Comparison of ENCODE assay signal across 8 mouse cellular contexts in the genomic region with DNA sequence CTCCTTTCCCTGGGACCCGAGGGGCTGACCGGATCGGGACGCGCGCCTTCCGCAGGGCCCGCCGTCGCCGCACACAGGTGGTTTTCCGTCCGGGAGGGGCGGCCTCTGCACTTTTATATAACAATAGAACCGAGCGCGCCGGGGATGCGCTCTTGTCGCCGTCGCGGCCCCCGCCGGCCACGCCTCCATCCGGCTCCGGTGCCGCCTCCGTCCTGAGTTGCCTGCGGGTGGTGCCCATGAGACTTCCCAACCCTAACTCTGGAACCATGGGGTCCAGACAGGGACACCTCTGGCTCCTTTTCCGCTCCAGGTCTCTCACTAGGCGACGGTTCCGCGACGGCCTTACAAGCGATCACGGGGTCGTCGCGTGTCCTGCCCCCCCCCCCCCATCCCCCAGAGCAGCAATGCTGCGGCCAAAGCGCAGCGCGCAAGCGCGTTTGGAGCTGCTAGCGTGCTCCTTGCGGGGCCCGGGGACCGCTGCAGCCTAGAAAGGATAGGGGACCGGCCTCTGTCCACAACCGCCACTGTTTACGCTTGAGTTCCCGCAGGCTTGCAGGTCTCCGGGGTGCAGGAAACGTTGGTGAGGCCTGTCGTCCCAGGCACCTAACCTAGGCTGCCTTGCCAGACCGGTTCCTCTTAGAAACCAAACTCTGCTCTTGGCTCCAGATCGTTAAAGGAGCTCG. TPM values are rescaled to one million over a fixed set of nuclear protein-coding genes. Genes with fewer than 3 reads are reported as not detected.
DNase-seq lines count a peak whose midpoint lies in the region; ATAC-seq and TF ChIP-seq lines count a peak whose summit lies in the region.

No protein-coding gene starts in this region.

- H3K9me3 ChIP-seq in limb, embryonic 14.5 days (ENCODE audit: control insufficient read depth, low read length), result no peaks in the 10 kb centered on the region
- H3K9me3 ChIP-seq in midbrain, embryonic 15.5 days, result no peaks in the 10 kb centered on the region

- no peaks in the 10 kb centered on the region for H3K27me3 ChIP-seq in kidney, adult 2 months (replicated peaks; ENCODE audit: control insufficient read depth, insufficient read depth, low read length)
- H3K27me3 ChIP-seq in limb, embryonic 14.5 days (ENCODE audit: control insufficient read depth, insufficient read depth, low read length), result no peaks in the 10 kb centered on the region
- H3K27me3 ChIP-seq in midbrain, embryonic 15.5 days (replicated peaks), result no peaks in the 10 kb centered on the region
- no peaks in the 10 kb centered on the region for H3K27me3 ChIP-seq in spleen, adult 2 months (ENCODE audit: control insufficient read depth, insufficient read depth, low read length)

- WGBS in kidney, adult 2 months, result under 1% methylated on average over 62 of the region's 62 CpGs
- WGBS in limb, embryonic 14.5 days, result under 1% methylated on average over 44 of the region's 62 CpGs
- WGBS in midbrain, embryonic 15.5 days, result under 1% methylated on average over 62 of the region's 62 CpGs
- WGBS in spleen, adult 2 months, result under 1% methylated on average over 61 of the region's 62 CpGs

- TF ChIP-seq CTCF in kidney, adult 2 months (conservative IDR thresholded peaks at IDR 0.05; ENCODE audit: insufficient read depth, insufficient read length, low read depth, low read length), result no peak
- no peak for TF ChIP-seq CTCF in spleen, adult 2 months (IDR thresholded peaks at IDR 0.05; ENCODE audit: extremely low read depth, insufficient read depth, insufficient read length, insufficient replicate concordance)

- H3K4me1 ChIP-seq in kidney, adult 2 months (ENCODE audit: control insufficient read depth, insufficient read depth, low read length), result peaks cover 22% of the 10 kb centered on the region
- H3K4me1 ChIP-seq in limb, embryonic 14.5 days (ENCODE audit: control insufficient read depth, insufficient read depth, low read length), result peaks cover 14% of the 10 kb centered on the region
- H3K4me1 ChIP-seq in midbrain, embryonic 15.5 days, result peaks cover 45% of the 10 kb centered on the region
- peaks cover 13% of the 10 kb centered on the region; the same call in 1 of the 2 replicates for H3K4me1 ChIP-seq in spleen, adult 2 months (ENCODE audit: control insufficient read depth, insufficient read depth, insufficient read length)

- DNase-seq in urinary bladder, adult 18-20 months (ENCODE audit: low spot score in 2 of 2), result peak; percentile 78 to 80
- no peak for DNase-seq in urinary bladder, postnatal 10 days (ENCODE audit: low spot score)
- DNase-seq in embryo, embryonic 9.5 days (ENCODE audit: extremely low spot score), result peak; percentile 88
- DNase-seq in heart, adult 18-20 months, result peak; percentile 92 to 94
- DNase-seq in kidney, adult 2 months, result peak; percentile 96
- DNase-seq in limb, embryonic 14.5 days (ENCODE audit: low spot score), result peak; percentile 78
- peak; percentile 74 to 86 for DNase-seq in spleen, adult 2 months (ENCODE audit: low read depth in 1 of 2, low spot score in 2 of 2)

- H3K9ac ChIP-seq in limb, embryonic 14.5 days (ENCODE audit: low read depth, low read length, severe bottlenecking), result peak overlapping the region; percentile 91
- peak overlapping the region; percentile 65 for H3K9ac ChIP-seq in midbrain, embryonic 15.5 days

- peak overlapping the region; percentile 50 for H3K4me3 ChIP-seq in kidney, adult 2 months (ENCODE audit: insufficient read depth, low read depth, low read length)
- peak overlapping the region; percentile 73 for H3K4me3 ChIP-seq in limb, embryonic 14.5 days (replicated peaks; ENCODE audit: low read length)
- peak overlapping the region; percentile 56 for H3K4me3 ChIP-seq in midbrain, embryonic 15.5 days
- peak overlapping the region; percentile 92 for H3K4me3 ChIP-seq in spleen, adult 2 months (ENCODE audit: extremely low read depth, insufficient read depth, insufficient read length)

- H3K36me3 ChIP-seq in kidney, adult 2 months (ENCODE audit: control insufficient read depth, insufficient read depth, low read length), result peaks cover 4% of the 10 kb centered on the region; the same call in 1 of the 2 replicates
- peaks cover 8% of the 10 kb centered on the region for H3K36me3 ChIP-seq in limb, embryonic 14.5 days (ENCODE audit: control insufficient read depth, insufficient read depth, low read length)
- H3K36me3 ChIP-seq in midbrain, embryonic 15.5 days (replicated peaks), result no peaks in the 10 kb centered on the region
- H3K36me3 ChIP-seq in spleen, adult 2 months (ENCODE audit: control insufficient read depth, insufficient read depth, low read length), result peaks cover 3% of the 10 kb centered on the region; the same call in 1 of the 2 replicates

- peak overlapping the region; percentile 94 for H3K4me2 ChIP-seq in limb, embryonic 14.5 days (replicated peaks; ENCODE audit: low read depth, low read length, severe bottlenecking)
- peak overlapping the region; percentile 86 for H3K4me2 ChIP-seq in midbrain, embryonic 15.5 days

- peak; percentile 54 for TF ChIP-seq POLR2A in kidney, adult 2 months (IDR thresholded peaks at IDR 0.05; ENCODE audit: low read depth, low read length)
- TF ChIP-seq POLR2A in limb, embryonic 14.5 days (IDR thresholded peaks at IDR 0.05; ENCODE audit: borderline replicate concordance, extremely low read depth, insufficient read depth, insufficient read length), result peak; percentile 58; the same call in 1 of the 2 replicates
- peak; percentile 44; the same call in 1 of the 2 replicates for TF ChIP-seq POLR2A in spleen, adult 2 months (IDR thresholded peaks at IDR 0.05; ENCODE audit: low read depth, low read length)

- ATAC-seq in limb, embryonic 14.5 days (ENCODE audit: low FRiP score, low read depth), result peak; percentile 54
- peak; percentile 55 for ATAC-seq in midbrain, embryonic 15.5 days (replicated peaks)

- peak overlapping the region; percentile 92 for H3K27ac ChIP-seq in kidney, adult 2 months (ENCODE audit: insufficient read depth, low read depth, low read length)
- peak overlapping the region; percentile 96 for H3K27ac ChIP-seq in limb, embryonic 14.5 days (replicated peaks; ENCODE audit: low read depth, low read length)
- H3K27ac ChIP-seq in midbrain, embryonic 15.5 days, result peak overlapping the region; percentile 88
- peak overlapping the region; percentile 99 for H3K27ac ChIP-seq in spleen, adult 2 months (ENCODE audit: insufficient read depth, low read length)

RNA-seq across cellular contexts. Expression of gene Dusp6, which starts 1.3 kb away (rescaled TPM):
- 10 to 100 TPM; 14.0 to 16.0 TPM for total RNA-seq in heart, adult 18-20 months (2021)
- polyA plus RNA-seq in kidney, adult 2 months (2012; rRNA removed), result 46.6 and 50.5 TPM in 2 replicates
- 60.2 and 78.3 TPM in 2 replicates for polyA plus RNA-seq in limb, embryonic 14.5 days (2012; rRNA removed)
- polyA plus RNA-seq in limb, embryonic 14.5 days (2014; fragmentation: Nextera tagmentation; extraction: Ambion mirVana), result 64.7 and 67.7 TPM in 2 replicates
- polyA plus RNA-seq in midbrain, embryonic 15.5 days (2015; fragmentation: Nextera tagmentation; extraction: Ambion mirVana), result 27.0 and 28.3 TPM in 2 replicates
- 30.8 and 49.1 TPM in 2 replicates for polyA plus RNA-seq in spleen, adult 2 months (2012; rRNA removed)
